Comparison of ENCODE assay signal across 9 mouse cellular contexts in genomic region chr8:127495226-127495780, GRCm38 (mm10).
A peak's percentile ranks its signal among the peaks of the same experiment; 100 is the strongest.
DNase-seq lines count a peak whose midpoint lies in the region; ATAC-seq and TF ChIP-seq lines count a peak whose summit lies in the region.
"Had no signal": no experiment of that assay in that cellular context is flagged by ENCODE, and none has a peak within 500 bp of the region (broad histone marks: within the 10 kb centered on the region; RNA-seq: fewer than 3 reads in every experiment).

No protein-coding gene starts in this region.

- no peaks in the 10 kb centered on the region for H3K36me3 ChIP-seq in liver, adult 2 months (ENCODE audit: control insufficient read depth, insufficient read depth, low read length)
- no peaks in the 10 kb centered on the region for H3K36me3 ChIP-seq in liver, embryonic 11.5 days (ENCODE audit: control insufficient read depth, insufficient read depth, low read length)
- H3K36me3 ChIP-seq in stomach, postnatal 0 days (ENCODE audit: control insufficient read depth, insufficient read depth, low read length), result no peaks in the 10 kb centered on the region

- ATAC-seq in liver, embryonic 11.5 days (replicated peaks; ENCODE audit: low FRiP score), result no peak
- ATAC-seq in stomach, postnatal 0 days (ENCODE audit: low FRiP score, low TSS enrichment), result no peak

- 71% methylated on average over 4 of the region's 4 CpGs for WGBS in liver, adult 2 months
- WGBS in liver, embryonic 11.5 days, result 68% methylated on average over 4 of the region's 4 CpGs
- WGBS in stomach, postnatal 0 days, result 65% methylated on average over 4 of the region's 4 CpGs

- H3K4me2 ChIP-seq in liver, embryonic 11.5 days, result no peak overlapping the region
- no peak overlapping the region for H3K4me2 ChIP-seq in stomach, postnatal 0 days (replicated peaks; ENCODE audit: low read depth)

- no peak for TF ChIP-seq POLR2A in liver, adult 2 months (IDR thresholded peaks at IDR 0.05; ENCODE audit: extremely low read depth, insufficient read depth, low read length)

- DNase-seq in adrenal gland, adult 2 months, result peak; percentile 21
- no peak for DNase-seq in adrenal gland, postnatal 25 days
- peak; percentile 15 for DNase-seq in liver, adult 2 months (ENCODE audit: extremely low read depth, low read depth, low spot score)
- no peak for DNase-seq in liver, embryonic 11.5 days (ENCODE audit: low spot score)
- DNase-seq in induced T-regulatory cell, adult 2 months (ENCODE audit: low read depth), result peak; percentile 17
- DNase-seq in thymus, postnatal 0 days (ENCODE audit: low spot score), result peak; percentile 78
- DNase-seq in stomach, postnatal 0 days (ENCODE audit: low spot score), result no peak
- no peak for DNase-seq in spleen, postnatal 36 days (ENCODE audit: low spot score in 2 of 2)
- DNase-seq: cerebellum, postnatal 14 days had no signal

- TF ChIP-seq EP300 in stomach, postnatal 0 days (optimal IDR thresholded peaks at IDR 0.05), result no peak

- no peak overlapping the region for H3K27ac ChIP-seq in liver, adult 2 months (replicated peaks; ENCODE audit: insufficient read depth, low read depth, low read length)
- no peak overlapping the region for H3K27ac ChIP-seq in liver, embryonic 11.5 days (ENCODE audit: low read depth, low read length)
- H3K27ac ChIP-seq in stomach, postnatal 0 days (replicated peaks), result no peak overlapping the region

- no peaks in the 10 kb centered on the region for H3K9me3 ChIP-seq in liver, embryonic 11.5 days (ENCODE audit: control insufficient read depth, low read length)
- H3K9me3 ChIP-seq in stomach, postnatal 0 days (ENCODE audit: control insufficient read depth, low read length), result no peaks in the 10 kb centered on the region

- no peak for TF ChIP-seq CTCF in liver, adult 2 months (IDR thresholded peaks at IDR 0.05; ENCODE audit: low read depth, low read length)
- TF ChIP-seq CTCF in stomach, postnatal 0 days (IDR thresholded peaks at IDR 0.05; ENCODE audit: low read depth), result no peak

- no peaks in the 10 kb centered on the region for H3K4me1 ChIP-seq in liver, adult 2 months (ENCODE audit: control insufficient read depth, insufficient read depth, low read length)
- no peaks in the 10 kb centered on the region for H3K4me1 ChIP-seq in liver, embryonic 11.5 days (replicated peaks; ENCODE audit: control insufficient read depth, insufficient read depth, low read length)
- H3K4me1 ChIP-seq in stomach, postnatal 0 days (replicated peaks; ENCODE audit: control insufficient read depth, insufficient read depth), result no peaks in the 10 kb centered on the region

- no peaks in the 10 kb centered on the region for H3K79me2 ChIP-seq in liver, adult 2 months (ENCODE audit: control insufficient read depth, insufficient read depth, low read length)

- H3K4me3 ChIP-seq in liver, adult 2 months (ENCODE audit: insufficient read depth, low read depth, low read length), result no peak overlapping the region
- no peak overlapping the region for H3K4me3 ChIP-seq in liver, embryonic 11.5 days (ENCODE audit: low read depth, low read length)
- no peak overlapping the region for H3K4me3 ChIP-seq in stomach, postnatal 0 days (ENCODE audit: low read depth, low read length)

- H3K27me3 ChIP-seq in liver, adult 2 months (ENCODE audit: control insufficient read depth, insufficient read depth, low read length), result no peaks in the 10 kb centered on the region
- H3K27me3 ChIP-seq in liver, embryonic 11.5 days (replicated peaks; ENCODE audit: control insufficient read depth, insufficient read depth, low read length), result no peaks in the 10 kb centered on the region
- H3K27me3 ChIP-seq in stomach, postnatal 0 days (ENCODE audit: control insufficient read depth, insufficient read depth, low read length), result no peaks in the 10 kb centered on the region

- no peak overlapping the region for H3K9ac ChIP-seq in liver, adult 2 months (ENCODE audit: low read depth, low read length)
- no peak overlapping the region for H3K9ac ChIP-seq in liver, embryonic 11.5 days (ENCODE audit: low read depth, low read length)
- no peak overlapping the region for H3K9ac ChIP-seq in stomach, postnatal 0 days (ENCODE audit: low read length)

Comparison
In these comparisons a context has a peak if more than half of its experiments do, and no peak if none do; other contexts are left out.
1. DNase-seq: peak in adrenal gland, adult 2 months (single experiment), liver, adult 2 months (single experiment), induced T-regulatory cell, adult 2 months (single experiment) and thymus, postnatal 0 days (single experiment); none in adrenal gland, postnatal 25 days (single experiment), liver, embryonic 11.5 days (single experiment), stomach, postnatal 0 days (single experiment) and spleen, postnatal 36 days (0 of 2).